Mouse (Mus musculus): ENCODE measurements around the gene Entr1. TPM values are rescaled to one million over a fixed set of nuclear protein-coding genes. Genes with fewer than 3 reads are reported as not detected.
A peak's percentile ranks its signal among the peaks of the same experiment; 100 is the strongest.

Entr1 gene
- total RNA-seq, 2 experiments from 2014 or later, result 187 to 190 TPM

- no peak for DNase-seq (ENCODE audit: extremely low spot score in 1 of 2, low spot score in 2 of 2)
- intact Hi-C loops (cut with DNase I), result no loop called here
These were observed 34.7 kb downstream of the Entr1 start for GRCm38 (mm10) chr2:26354401-26354800.

- intact Hi-C loops (cut with DNase I), result no loop called here
- no peak for DNase-seq (ENCODE audit: extremely low spot score in 1 of 2, low spot score in 2 of 2)
These were observed 35.8 kb downstream of the Entr1 start for GRCm38 (mm10) chr2:26353066-26353980.

- intact Hi-C loops (cut with DNase I), result no loop called here
- DNase-seq (ENCODE audit: extremely low spot score in 1 of 2, low spot score in 2 of 2), result peak in 1 of 2 experiments; percentile 69
These were observed 36.7 kb downstream of the Entr1 start for GRCm38 (mm10) chr2:26352291-26352910.

GRCm38 (mm10) chr2:26351358-26352290 lies 37.5 kb downstream of the Entr1 start, which contains the start of gene Dnlz:
Dnlz (minus strand) TSS chr2:26352110.
- intact Hi-C loops (cut with DNase I), result no loop called here
- peak; percentile 93 to 96 for DNase-seq (ENCODE audit: extremely low spot score in 1 of 2, low spot score in 2 of 2)

- no peak for DNase-seq (ENCODE audit: extremely low spot score in 1 of 2, low spot score in 2 of 2)
- intact Hi-C loops (cut with DNase I), result no loop called here
These were observed 40.9 kb downstream of the Entr1 start for GRCm38 (mm10) chr2:26348241-26348640.

- intact Hi-C loops (cut with DNase I), result no loop called here
- DNase-seq (ENCODE audit: extremely low spot score in 1 of 2, low spot score in 2 of 2), result peak in 1 of 2 experiments; percentile 65
These were observed 46.3 kb downstream of the Entr1 start for GRCm38 (mm10) chr2:26342609-26343490.

- DNase-seq (ENCODE audit: extremely low spot score in 1 of 2, low spot score in 2 of 2), result peak; percentile 48 to 83
- intact Hi-C loops (cut with DNase I), result no loop called here
These were observed 47.1 kb downstream of the Entr1 start for GRCm38 (mm10) chr2:26342044-26342443.

GRCm38 (mm10) chr2:26341510-26341981 lies 47.6 kb downstream of the Entr1 start:
- intact Hi-C loops (cut with DNase I), result no loop called here
- DNase-seq (ENCODE audit: extremely low spot score in 1 of 2, low spot score in 2 of 2), result no peak

- DNase-seq (ENCODE audit: extremely low spot score in 1 of 2, low spot score in 2 of 2), result no peak
- intact Hi-C loops (cut with DNase I), result no loop called here
These were observed 49.9 kb downstream of the Entr1 start for GRCm38 (mm10) chr2:26339204-26339551.

GRCm38 (mm10) chr2:26338302-26339203 lies 50.6 kb downstream of the Entr1 start:
- DNase-seq (ENCODE audit: extremely low spot score in 1 of 2, low spot score in 2 of 2), result peak in 1 of 2 experiments; percentile 68
- intact Hi-C loops (cut with DNase I), result no loop called here

Other genes with a start within 250 kb of the Entr1 start
- gene Lhx3, start 181.0 kb downstream of the Entr1 start, total RNA-seq (2021), result not detected
- gene Qsox2, start 151.8 kb downstream of the Entr1 start, total RNA-seq (2021), result 10 to 100 TPM; 20.7 to 21.7 TPM
- 1 to 10 TPM; 1.3 to 2.0 TPM for gene Ccdc187, start 94.8 kb downstream of the Entr1 start, total RNA-seq (2021)
- gene Gpsm1, start 73.8 kb downstream of the Entr1 start, total RNA-seq (2021), result 100 to 1,000 TPM; 103 to 108 TPM
- gene Dnlz, start 37.2 kb downstream of the Entr1 start, total RNA-seq (2021), result 10 to 100 TPM; 26.7 to 27.6 TPM
- gene Card9, start 28.4 kb downstream of the Entr1 start, total RNA-seq (2021), result 1 to 10 TPM; 2.1 to 2.9 TPM
- gene Snapc4, start 8.7 kb downstream of the Entr1 start, total RNA-seq (2021), result 10 to 100 TPM; 78.8 to 80.9 TPM
- 100 to 1,000 TPM; 126 to 129 TPM for gene Pmpca, start within 50 bp of the Entr1 start, total RNA-seq (2021)
- gene Inpp5e, start 19.9 kb upstream of the Entr1 start, total RNA-seq (2021), result 10 to 100 TPM; 17.3 to 19.6 TPM
- 10 to 100 TPM; 43.6 to 46.3 TPM for gene Sec16a, start 55.9 kb upstream of the Entr1 start, total RNA-seq (2021)
- gene Notch1, start 127.3 kb upstream of the Entr1 start, total RNA-seq (2021), result 10 to 100 TPM; 26.4 to 30.5 TPM
- 10 to 100 TPM; 73.5 to 83.0 TPM for gene Egfl7, start 190.7 kb upstream of the Entr1 start, total RNA-seq (2021)
- gene Gm20532, start 197.3 kb upstream of the Entr1 start, total RNA-seq (2021), result not detected
- 1 to 10 TPM; 1.6 to 2.2 TPM for gene Agpat2, start 215.1 kb upstream of the Entr1 start, total RNA-seq (2021)
- 10 to 100 TPM; 88.2 to 90.8 TPM for gene Fam69b, start 239.1 kb upstream of the Entr1 start, total RNA-seq (2021)

Data from left cerebral cortex, postnatal 10 days (tissue).